Mouse (Mus musculus): ENCODE data around the gene Fer1l4. TPM values are rescaled to one million over a fixed set of nuclear protein-coding genes. Genes with fewer than 3 reads are reported as not detected.
A peak's percentile ranks its signal among the peaks of the same experiment; 100 is the strongest.

The Fer1l4 gene
- polyA plus RNA-seq, 1 experiment, result not detected

GRCm38 (mm10) chr2:156067916-156068315, 15.2 kb upstream of the Fer1l4 start:
- Histone ChIP-seq H3K4me3 (ENCODE audit: low read depth, low read length) (no peak overlapping the region), H3K27ac (ENCODE audit: insufficient read depth, low read length) (no peak overlapping the region), H3K4me1 (ENCODE audit: control insufficient read depth, insufficient read depth, low read length) (no peaks in the 10 kb centered on the region), H3K9ac (ENCODE audit: low read depth, poor library complexity, severe bottlenecking) (no peak overlapping the region), H3K27me3 (ENCODE audit: control insufficient read depth, insufficient read depth, low read length, poor library complexity, severe bottlenecking) (no peaks in the 10 kb centered on the region), H3K9me3 (replicated peaks; ENCODE audit: control insufficient read depth, insufficient read depth, low read length, poor library complexity, severe bottlenecking) (no peaks in the 10 kb centered on the region), H3K36me3 (ENCODE audit: control insufficient read depth, insufficient read depth, low read length, poor library complexity, severe bottlenecking) (no peaks in the 10 kb centered on the region)
- TF ChIP-seq POLR2A (IDR thresholded peaks at IDR 0.05; ENCODE audit: insufficient read depth, low read length) (no peak), CTCF (IDR thresholded peaks at IDR 0.05; ENCODE audit: low read depth, low read length) (no peak), EP300 (IDR thresholded peaks at IDR 0.05; ENCODE audit: insufficient read depth, low read depth, low read length) (no peak)

GRCm38 (mm10) chr2:156066126-156066525, 13.4 kb upstream of the Fer1l4 start:
- Histone ChIP-seq H3K36me3 (ENCODE audit: control insufficient read depth, insufficient read depth, low read length, poor library complexity, severe bottlenecking) (no peaks in the 10 kb centered on the region), H3K9me3 (replicated peaks; ENCODE audit: control insufficient read depth, insufficient read depth, low read length, poor library complexity, severe bottlenecking) (no peaks in the 10 kb centered on the region), H3K4me3 (ENCODE audit: low read depth, low read length) (peak overlapping the region; percentile 84), H3K27ac (ENCODE audit: insufficient read depth, low read length) (no peak overlapping the region), H3K9ac (ENCODE audit: low read depth, poor library complexity, severe bottlenecking) (peak overlapping the region; percentile 82), H3K27me3 (ENCODE audit: control insufficient read depth, insufficient read depth, low read length, poor library complexity, severe bottlenecking) (no peaks in the 10 kb centered on the region), H3K4me1 (ENCODE audit: control insufficient read depth, insufficient read depth, low read length) (no peaks in the 10 kb centered on the region)
- TF ChIP-seq EP300 (IDR thresholded peaks at IDR 0.05; ENCODE audit: insufficient read depth, low read depth, low read length) (no peak), CTCF (IDR thresholded peaks at IDR 0.05; ENCODE audit: low read depth, low read length) (no peak), POLR2A (IDR thresholded peaks at IDR 0.05; ENCODE audit: insufficient read depth, low read length) (no peak)

- H3K27me3 ChIP-seq (ENCODE audit: control insufficient read depth, insufficient read depth, low read length, poor library complexity, severe bottlenecking), result no peaks in the 10 kb centered on the region
- no peaks in the 10 kb centered on the region for H3K36me3 ChIP-seq (ENCODE audit: control insufficient read depth, insufficient read depth, low read length, poor library complexity, severe bottlenecking)
- no peaks in the 10 kb centered on the region for H3K4me1 ChIP-seq (ENCODE audit: control insufficient read depth, insufficient read depth, low read length)
- H3K4me3 ChIP-seq (ENCODE audit: low read depth, low read length), result peak within 1 kb of the TSS; percentile 84
- peak within 1 kb of the TSS; percentile 82 for H3K9ac ChIP-seq (ENCODE audit: low read depth, poor library complexity, severe bottlenecking)
- no peak within 1 kb of the TSS for H3K27ac ChIP-seq (ENCODE audit: insufficient read depth, low read length)
- H3K9me3 ChIP-seq (replicated peaks; ENCODE audit: control insufficient read depth, insufficient read depth, low read length, poor library complexity, severe bottlenecking), result no peaks in the 10 kb centered on the region
- TF ChIP-seq POLR2A (IDR thresholded peaks at IDR 0.05; ENCODE audit: insufficient read depth, low read length), result no peak
- no peak for TF ChIP-seq CTCF (IDR thresholded peaks at IDR 0.05; ENCODE audit: low read depth, low read length)
- no peak for TF ChIP-seq EP300 (IDR thresholded peaks at IDR 0.05; ENCODE audit: insufficient read depth, low read depth, low read length)
Observed at GRCm38 (mm10) chr2:156065099-156066041, 12.6 kb upstream of the Fer1l4 start, which contains the start of gene Spag4. Spag4 (plus strand) TSS chr2:156065175.

GRCm38 (mm10) chr2:156047929-156048328, 4.8 kb downstream of the Fer1l4 start:
- Histone ChIP-seq H3K4me1 (ENCODE audit: control insufficient read depth, insufficient read depth, low read length) (peaks cover 2% of the 10 kb centered on the region), H3K27ac (ENCODE audit: insufficient read depth, low read length) (no peak overlapping the region), H3K9me3 (replicated peaks; ENCODE audit: control insufficient read depth, insufficient read depth, low read length, poor library complexity, severe bottlenecking) (no peaks in the 10 kb centered on the region), H3K4me3 (ENCODE audit: low read depth, low read length) (0 out of 2 replicates have a peak overlapping the region, but pooled peaks have one; percentile 5), H3K27me3 (ENCODE audit: control insufficient read depth, insufficient read depth, low read length, poor library complexity, severe bottlenecking) (no peaks in the 10 kb centered on the region), H3K9ac (ENCODE audit: low read depth, poor library complexity, severe bottlenecking) (no peak overlapping the region), H3K36me3 (ENCODE audit: control insufficient read depth, insufficient read depth, low read length, poor library complexity, severe bottlenecking) (no peaks in the 10 kb centered on the region)
- TF ChIP-seq CTCF (IDR thresholded peaks at IDR 0.05; ENCODE audit: low read depth, low read length) (no peak), POLR2A (IDR thresholded peaks at IDR 0.05; ENCODE audit: insufficient read depth, low read length) (no peak), EP300 (IDR thresholded peaks at IDR 0.05; ENCODE audit: insufficient read depth, low read depth, low read length) (no peak)

GRCm38 (mm10) chr2:156042903-156043302, 9.8 kb downstream of the Fer1l4 start:
- Histone ChIP-seq H3K4me1 (ENCODE audit: control insufficient read depth, insufficient read depth, low read length) (no peaks in the 10 kb centered on the region), H3K27me3 (ENCODE audit: control insufficient read depth, insufficient read depth, low read length, poor library complexity, severe bottlenecking) (no peaks in the 10 kb centered on the region), H3K4me3 (ENCODE audit: low read depth, low read length) (no peak overlapping the region), H3K9me3 (replicated peaks; ENCODE audit: control insufficient read depth, insufficient read depth, low read length, poor library complexity, severe bottlenecking) (no peaks in the 10 kb centered on the region), H3K36me3 (ENCODE audit: control insufficient read depth, insufficient read depth, low read length, poor library complexity, severe bottlenecking) (no peaks in the 10 kb centered on the region), H3K9ac (ENCODE audit: low read depth, poor library complexity, severe bottlenecking) (no peak overlapping the region), H3K27ac (ENCODE audit: insufficient read depth, low read length) (no peak overlapping the region)
- no peak for TF ChIP-seq CTCF (IDR thresholded peaks at IDR 0.05; ENCODE audit: low read depth, low read length)
- no peak for TF ChIP-seq POLR2A (IDR thresholded peaks at IDR 0.05; ENCODE audit: insufficient read depth, low read length)
- no peak for TF ChIP-seq EP300 (IDR thresholded peaks at IDR 0.05; ENCODE audit: insufficient read depth, low read depth, low read length)

- no peaks in the 10 kb centered on the region for H3K9me3 ChIP-seq (replicated peaks; ENCODE audit: control insufficient read depth, insufficient read depth, low read length, poor library complexity, severe bottlenecking)
Observed at GRCm38 (mm10) chr2:156039390-156039789, 13.4 kb downstream of the Fer1l4 start.

More at GRCm38 (mm10) chr2:156039390-156039789, 13.4 kb downstream of the Fer1l4 start:
- Histone ChIP-seq H3K4me3 (ENCODE audit: low read depth, low read length) (no peak overlapping the region), H3K36me3 (ENCODE audit: control insufficient read depth, insufficient read depth, low read length, poor library complexity, severe bottlenecking) (no peaks in the 10 kb centered on the region), H3K4me1 (ENCODE audit: control insufficient read depth, insufficient read depth, low read length) (no peaks in the 10 kb centered on the region), H3K9ac (ENCODE audit: low read depth, poor library complexity, severe bottlenecking) (no peak overlapping the region), H3K27ac (ENCODE audit: insufficient read depth, low read length) (no peak overlapping the region), H3K27me3 (ENCODE audit: control insufficient read depth, insufficient read depth, low read length, poor library complexity, severe bottlenecking) (no peaks in the 10 kb centered on the region)
- no peak for TF ChIP-seq EP300 (IDR thresholded peaks at IDR 0.05; ENCODE audit: insufficient read depth, low read depth, low read length)
- no peak for TF ChIP-seq CTCF (IDR thresholded peaks at IDR 0.05; ENCODE audit: low read depth, low read length)
- TF ChIP-seq POLR2A (IDR thresholded peaks at IDR 0.05; ENCODE audit: insufficient read depth, low read length), result no peak
